Mouse (Mus musculus) stomach, postnatal 0 days (tissue): ENCODE measurements around the gene Aamp. TPM values are rescaled to one million over a fixed set of nuclear protein-coding genes. Genes with fewer than 3 reads are reported as not detected.

Experiments
- ATAC-seq: fragments of 200-750 bp; cut with Nextera tagmentation; 2 replicates; pipeline ENCODE4 v1.8.0; 2017; ENCODE audit not compliant: low FRiP score, low TSS enrichment
- DNase-seq: peaks from one replicate; pipeline ENCODE4 v3.0.0-alpha.2; 2016; ENCODE audit warnings: low spot score
- H3K27ac ChIP-seq: fragments of 300-500 bp; sonication (generic); replicated peaks from 2 replicates; pipeline ENCODE4 v1.5.1; 2014; ENCODE audit warnings: mild to moderate bottlenecking, control low read depth
- H3K27me3 ChIP-seq: fragments of 300-500 bp; sonication (generic); 2 replicates; pipeline ENCODE4 v1.6.1; 2014; ENCODE audit warnings: low read length; ENCODE audit not compliant: control insufficient read depth, insufficient read depth
- H3K36me3 ChIP-seq: fragments of 300-500 bp; sonication (generic); 2 replicates; pipeline ENCODE4 v1.6.1; 2014; ENCODE audit warnings: low read length, mixed read lengths; ENCODE audit not compliant: control insufficient read depth, insufficient read depth
- H3K4me1 ChIP-seq: fragments of 300-500 bp; sonication (generic); replicated peaks from 2 replicates; pipeline ENCODE4 v1.6.1; 2014; ENCODE audit warnings: antibody characterized with exemption; ENCODE audit not compliant: control insufficient read depth, insufficient read depth
- H3K4me2 ChIP-seq: fragments of 300-500 bp; sonication (generic); replicated peaks from 2 replicates; pipeline ENCODE4 v1.6.1; 2014; ENCODE audit warnings: low read depth, mild to moderate bottlenecking, control low read depth, moderate library complexity
- H3K4me3 ChIP-seq: fragments of 300-500 bp; sonication (generic); 2 replicates; pipeline ENCODE4 v1.5.1; 2014; ENCODE audit warnings: low read depth, low read length, control low read depth
- H3K9ac ChIP-seq: fragments of 300-500 bp; sonication (generic); 2 replicates; pipeline ENCODE4 v1.6.1; 2014; ENCODE audit warnings: mild to moderate bottlenecking, low read length, control low read depth, mixed read lengths
- H3K9me3 ChIP-seq: fragments of 300-500 bp; sonication (generic); 2 replicates; pipeline ENCODE4 v1.6.1; 2016; ENCODE audit warnings: low read length; ENCODE audit not compliant: control insufficient read depth
- CTCF ChIP-seq: IDR thresholded peaks from 2 replicates; pipeline ENCODE4 v1.5.1; 2016; ENCODE audit warnings: antibody characterized with exemption, low read depth, mild to moderate bottlenecking, moderate library complexity
- EP300 ChIP-seq: optimal IDR thresholded peaks from 2 replicates; pipeline ENCODE3; 2016; ENCODE audit warnings: antibody characterized with exemption
- WGBS: fragments of 180-500 bp; shearing (Covaris S2); extraction: QIAGEN DNeasy Blood & Tissue Kit; methylation state at CpG from one replicate; pipeline ENCODE4 v1.1.7; 2014; 5-methylcytosine and 5-hydroxymethylcytosine counted together
- polyA plus RNA-seq: library from polyadenylated mRNA; unstranded; fragments of >200 nt; fragmentation: Nextera tagmentation; extraction: Ambion mirVana; gene quantifications from 2 replicates; pipeline ENCODE4 v1.2.1, GENCODE M21; 2015

Gene Aamp
- polyA plus RNA-seq, 1 experiment from 2014 or later: 157 TPM

DNA sequence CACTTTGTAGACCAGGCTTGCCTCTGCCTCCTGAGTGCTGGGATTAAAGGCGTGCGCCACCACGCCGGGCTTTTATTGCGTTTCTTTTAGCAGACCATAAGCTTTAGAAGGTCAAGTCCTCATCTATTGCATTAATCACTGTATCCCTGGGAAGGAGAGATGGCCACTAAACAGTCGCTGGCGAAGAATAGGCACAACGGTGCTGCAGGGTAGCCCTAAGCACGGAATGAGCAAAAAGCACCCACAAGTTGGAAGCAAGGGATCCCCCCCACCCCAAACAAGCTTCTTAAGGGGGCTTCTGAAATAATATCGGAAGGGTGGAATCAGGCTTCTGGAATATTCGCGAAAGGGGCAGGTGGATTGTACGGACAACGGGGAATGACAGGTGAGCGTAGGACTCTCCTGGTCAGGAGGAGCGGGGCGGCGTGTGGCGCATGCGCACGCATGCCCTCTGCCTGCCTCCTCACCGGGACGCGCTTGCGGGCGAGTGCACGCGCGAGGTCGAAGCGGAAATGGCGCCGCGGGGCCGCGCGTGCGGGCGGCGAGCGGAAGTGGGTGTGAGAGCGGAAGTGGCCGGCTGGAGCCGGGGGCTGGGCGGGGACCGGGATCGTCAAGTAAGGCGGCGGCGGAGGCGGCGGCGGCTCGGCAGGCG lies 48.5 kb downstream of the Aamp start, which contains the start of gene Arpc2:
Gene Arpc2 (plus strand): TSS at position 147 of the 652 bp plus-strand sequence.
- TF ChIP-seq CTCF (no peak), EP300 (no peak)
- WGBS: under 1% methylated on average over 47 of the region's 55 CpGs
- peak within 1 kb of the TSS; percentile 79 for H3K4me2 ChIP-seq
- DNase-seq: peak; percentile 99
- H3K27me3 ChIP-seq: no peaks in the 10 kb centered on the region
- ATAC-seq: peak; percentile 90
- H3K9me3 ChIP-seq: no peaks in the 10 kb centered on the region
- H3K9ac ChIP-seq: peak within 1 kb of the TSS; percentile 98
- no peaks in the 10 kb centered on the region for H3K36me3 ChIP-seq
- peak within 1 kb of the TSS; percentile 98 for H3K27ac ChIP-seq
- H3K4me3 ChIP-seq: peak within 1 kb of the TSS; percentile 99
- H3K4me1 ChIP-seq: 0 out of 2 replicates have a peak, but pooled peaks cover 7% of the 10 kb centered on the region

DNA sequence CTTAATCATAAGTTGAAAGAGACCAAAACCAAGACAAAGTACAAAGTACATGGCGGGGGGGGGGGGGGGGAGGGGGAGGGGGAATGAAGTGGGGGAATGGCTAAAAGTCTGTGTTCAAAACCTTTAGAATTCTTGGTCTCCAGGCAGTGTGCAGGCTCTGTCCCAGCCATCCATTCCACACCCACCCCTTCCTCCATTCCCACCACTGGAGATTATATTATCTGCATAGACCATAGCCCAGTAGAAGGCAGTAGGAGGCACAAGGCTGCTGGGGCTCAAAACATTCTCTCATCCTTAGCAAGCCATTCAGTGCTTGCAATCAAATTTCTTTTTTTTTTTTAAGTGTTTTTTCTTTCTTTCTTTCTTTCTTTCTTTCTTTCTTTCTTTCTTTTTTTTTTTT lies 53.5 kb downstream of the Aamp start:
- H3K9me3 ChIP-seq: no peaks in the 10 kb centered on the region
- no peaks in the 10 kb centered on the region for H3K27me3 ChIP-seq
- no peak overlapping the region for H3K4me3 ChIP-seq
- DNase-seq (no peak), ATAC-seq (no peak)
- WGBS: no CpG with 5 or more reads among the region's 1 CpGs
- no peak for TF ChIP-seq EP300
- TF ChIP-seq CTCF: no peak
- no peaks in the 10 kb centered on the region for H3K4me1 ChIP-seq
- no peak overlapping the region for H3K27ac ChIP-seq
- no peak overlapping the region for H3K4me2 ChIP-seq
- H3K36me3 ChIP-seq: no peaks in the 10 kb centered on the region
- H3K9ac ChIP-seq: no peak overlapping the region

DNA sequence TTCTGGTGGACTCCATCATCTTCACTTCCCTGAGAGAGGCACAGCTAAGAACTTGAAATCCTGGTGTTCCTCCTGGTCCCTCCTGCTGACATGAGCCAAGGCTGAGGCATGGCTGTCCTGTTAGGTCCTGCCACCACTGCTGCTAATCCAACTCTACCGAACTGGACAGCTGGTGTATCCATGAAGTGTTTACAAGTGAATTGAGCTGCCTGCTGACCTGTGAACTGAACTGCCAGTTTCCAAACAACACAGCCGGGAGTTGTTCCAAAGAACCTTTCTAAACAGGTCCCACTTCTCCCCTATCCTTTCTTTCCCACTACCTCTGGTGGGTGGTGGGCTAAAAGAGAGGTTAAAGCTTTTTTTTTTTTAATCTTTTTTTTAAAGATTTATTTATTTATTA lies 54.6 kb downstream of the Aamp start:
- ATAC-seq: no peak
- 32% methylated on average over 2 of the region's 2 CpGs for WGBS

More for the DNA sequence above, 54.6 kb downstream of the Aamp start:
- H3K9me3 ChIP-seq: no peaks in the 10 kb centered on the region
- H3K27me3 ChIP-seq: no peaks in the 10 kb centered on the region
- no peak overlapping the region for H3K27ac ChIP-seq
- TF ChIP-seq EP300 (no peak), CTCF (no peak)
- H3K4me1 ChIP-seq: no peaks in the 10 kb centered on the region
- no peak overlapping the region for H3K9ac ChIP-seq
- no peak overlapping the region for H3K4me3 ChIP-seq
- H3K36me3 ChIP-seq: no peaks in the 10 kb centered on the region
- H3K4me2 ChIP-seq: no peak overlapping the region
- DNase-seq: no peak

Other genes starting within 250 kb of the Aamp start
- 28.8 and 32.7 TPM in 2 replicates for gene Tns1, start 160.3 kb downstream of the Aamp start, polyA plus RNA-seq
- 0.13 and 0.19 TPM in 2 replicates for gene Rufy4, start 159.2 kb downstream of the Aamp start, polyA plus RNA-seq
- gene Cxcr2, start 130.7 kb downstream of the Aamp start, polyA plus RNA-seq: 0.15 and 0.18 TPM in 2 replicates
- 0.08 TPM in 1 of 2 replicates, not detected in the other for gene Cxcr1, start 90.1 kb downstream of the Aamp start, polyA plus RNA-seq
- gene Arpc2, start 48.7 kb downstream of the Aamp start, polyA plus RNA-seq: 585 and 595 TPM in 2 replicates
- gene Gpbar1, start 6.2 kb downstream of the Aamp start, polyA plus RNA-seq: 0.51 and 0.63 TPM in 2 replicates
- gene Pnkd, start 192 bp upstream of the Aamp start, polyA plus RNA-seq: 84.8 and 88.2 TPM in 2 replicates
- 109 and 118 TPM in 2 replicates for gene Tmbim1, start 20.9 kb upstream of the Aamp start, polyA plus RNA-seq
- gene Catip, start 77.4 kb upstream of the Aamp start, polyA plus RNA-seq: 0.50 and 0.73 TPM in 2 replicates
- 3.0 and 3.8 TPM in 2 replicates for gene Slc11a1, start 90.5 kb upstream of the Aamp start, polyA plus RNA-seq
- 45.2 and 47.4 TPM in 2 replicates for gene Ctdsp1, start 106.8 kb upstream of the Aamp start, polyA plus RNA-seq
- gene Vil1, start 124.6 kb upstream of the Aamp start, polyA plus RNA-seq: 11.1 and 12.8 TPM in 2 replicates
- 23.7 and 25.4 TPM in 2 replicates for gene Cnot9, start 221.3 kb upstream of the Aamp start, polyA plus RNA-seq